In genomic region chr6:53462802-53463201, GRCm38 (mm10) we compare ENCODE assay signal across 18 mouse cellular contexts.
DNase-seq lines count a peak whose midpoint lies in the region; ATAC-seq and TF ChIP-seq lines count a peak whose summit lies in the region.
"Had no signal": no experiment of that assay in that cellular context is flagged by ENCODE, and none has a peak within 500 bp of the region (broad histone marks: within the 10 kb centered on the region; RNA-seq: fewer than 3 reads in every experiment).

No protein-coding gene starts in this region.

- WGBS in forebrain, embryonic 16.5 days, result 37% methylated on average over 7 of the region's 7 CpGs
- 73% methylated on average over 7 of the region's 7 CpGs for WGBS in forebrain, embryonic 12.5 days
- 18% methylated on average over 7 of the region's 7 CpGs for WGBS in cerebellum, adult 2 months
- 53% methylated on average over 7 of the region's 7 CpGs for WGBS in embryonic facial prominence, embryonic 12.5 days

- peaks cover 11% of the 10 kb centered on the region for H3K4me1 ChIP-seq in forebrain, embryonic 16.5 days (replicated peaks; ENCODE audit: control insufficient read depth, insufficient read depth, low read length)
- peaks cover 11% of the 10 kb centered on the region for H3K4me1 ChIP-seq in forebrain, embryonic 12.5 days
- H3K4me1 ChIP-seq in cerebellum, adult 2 months (ENCODE audit: control insufficient read depth, insufficient read depth, low read length), result peaks cover 5% of the 10 kb centered on the region
- H3K4me1 ChIP-seq in embryonic facial prominence, embryonic 12.5 days, result peaks cover 30% of the 10 kb centered on the region
- H3K4me1 ChIP-seq: heart, embryonic 13.5 days; liver, embryonic 13.5 days had no signal

- H3K4me2 ChIP-seq in forebrain, embryonic 16.5 days (ENCODE audit: low read length), result 0 out of 2 replicates have a peak overlapping the region, but pooled peaks have one; percentile 17
- H3K4me2 ChIP-seq in forebrain, embryonic 12.5 days, result no peak overlapping the region
- H3K4me2 ChIP-seq in embryonic facial prominence, embryonic 12.5 days (replicated peaks), result no peak overlapping the region
- H3K4me2 ChIP-seq: heart, embryonic 13.5 days; liver, embryonic 13.5 days; lung, embryonic 15.5 days; stomach, embryonic 15.5 days had no signal

- TF ChIP-seq POLR2A in cerebellum, adult 2 months (IDR thresholded peaks at IDR 0.05; ENCODE audit: borderline replicate concordance, insufficient read depth, low read length), result no peak

- H3K9ac ChIP-seq in forebrain, embryonic 16.5 days (replicated peaks; ENCODE audit: low read depth, low read length), result no peak overlapping the region
- no peak overlapping the region for H3K9ac ChIP-seq in forebrain, embryonic 12.5 days
- no peak overlapping the region for H3K9ac ChIP-seq in embryonic facial prominence, embryonic 12.5 days
- H3K9ac ChIP-seq: heart, embryonic 13.5 days; liver, embryonic 13.5 days; lung, embryonic 15.5 days; stomach, embryonic 15.5 days had no signal

- H3K9me3 ChIP-seq in forebrain, embryonic 16.5 days (ENCODE audit: control insufficient read depth, low read length), result no peaks in the 10 kb centered on the region
- H3K9me3 ChIP-seq in forebrain, embryonic 12.5 days, result no peaks in the 10 kb centered on the region
- no peaks in the 10 kb centered on the region for H3K9me3 ChIP-seq in embryonic facial prominence, embryonic 12.5 days
- H3K9me3 ChIP-seq: heart, embryonic 13.5 days; liver, embryonic 13.5 days; lung, embryonic 15.5 days; stomach, embryonic 15.5 days had no signal

- no peaks in the 10 kb centered on the region for H3K36me3 ChIP-seq in forebrain, embryonic 16.5 days (ENCODE audit: control insufficient read depth, insufficient read depth)
- H3K36me3 ChIP-seq in forebrain, embryonic 12.5 days (replicated peaks), result no peaks in the 10 kb centered on the region
- no peaks in the 10 kb centered on the region for H3K36me3 ChIP-seq in embryonic facial prominence, embryonic 12.5 days
- H3K36me3 ChIP-seq: heart, embryonic 13.5 days; liver, embryonic 13.5 days; lung, embryonic 15.5 days; stomach, embryonic 15.5 days had no signal

- no peak for TF ChIP-seq CTCF in cerebellum, adult 2 months (IDR thresholded peaks at IDR 0.05; ENCODE audit: borderline replicate concordance, insufficient read depth, low read depth, low read length)

- H3K27me3 ChIP-seq in forebrain, embryonic 16.5 days (replicated peaks; ENCODE audit: control insufficient read depth, insufficient read depth, low read length), result no peaks in the 10 kb centered on the region
- no peaks in the 10 kb centered on the region for H3K27me3 ChIP-seq in forebrain, embryonic 12.5 days
- H3K27me3 ChIP-seq in cerebellum, adult 2 months (ENCODE audit: control insufficient read depth, insufficient read depth, low read length), result no peaks in the 10 kb centered on the region; the same call in 1 of the 2 replicates
- H3K27me3 ChIP-seq in embryonic facial prominence, embryonic 12.5 days, result no peaks in the 10 kb centered on the region; the same call in 1 of the 2 replicates
- H3K27me3 ChIP-seq: heart, embryonic 13.5 days; liver, embryonic 13.5 days; lung, embryonic 15.5 days; stomach, embryonic 15.5 days had no signal

- DNase-seq in Muller cell, postnatal 12 days (ENCODE audit: inconsistent ontology term), result peak; percentile 36
- DNase-seq in cerebellum, adult 2 months, result peak; percentile 30 to 47
- DNase-seq in frontal cortex, postnatal 10 days (ENCODE audit: low spot score in 2 of 2), result no peak
- DNase-seq in spleen, postnatal 10 days (ENCODE audit: low spot score in 2 of 2), result no peak
- DNase-seq: B cell, adult 2 months; embryo, embryonic 11 days; kidney, adult 8-10 months; kidney, postnatal 25 days; liver, embryonic 13.5 days; midbrain, embryonic 14.5 days; thymus, adult 2 months had no signal

- no peak overlapping the region for H3K4me3 ChIP-seq in forebrain, embryonic 16.5 days (replicated peaks; ENCODE audit: low read length)
- H3K4me3 ChIP-seq in forebrain, embryonic 12.5 days (replicated peaks), result no peak overlapping the region
- no peak overlapping the region for H3K4me3 ChIP-seq in cerebellum, adult 2 months (replicated peaks; ENCODE audit: insufficient read depth, low read depth, low read length)
- H3K4me3 ChIP-seq in embryonic facial prominence, embryonic 12.5 days, result no peak overlapping the region
- H3K4me3 ChIP-seq: erythroblast, embryonic 14.5 days; heart, embryonic 13.5 days; liver, embryonic 13.5 days; lung, embryonic 15.5 days; stomach, embryonic 15.5 days had no signal

- no peak overlapping the region for H3K27ac ChIP-seq in forebrain, embryonic 16.5 days (ENCODE audit: low read length)
- no peak overlapping the region for H3K27ac ChIP-seq in forebrain, embryonic 12.5 days
- H3K27ac ChIP-seq in cerebellum, adult 2 months (ENCODE audit: insufficient read depth, low read length), result no peak overlapping the region
- H3K27ac ChIP-seq in embryonic facial prominence, embryonic 12.5 days, result 0 out of 2 replicates have a peak overlapping the region, but pooled peaks have one; percentile 11
- H3K27ac ChIP-seq: heart, embryonic 13.5 days; liver, embryonic 13.5 days; lung, embryonic 15.5 days; stomach, embryonic 15.5 days had no signal

- ATAC-seq in forebrain, embryonic 16.5 days, result peak; percentile 67
- ATAC-seq in forebrain, embryonic 12.5 days (ENCODE audit: low FRiP score), result no peak
- ATAC-seq in embryonic facial prominence, embryonic 12.5 days (ENCODE audit: insufficient number of reproducible peaks, insufficient read depth, low FRiP score, low TSS enrichment), result no peak

Comparison
In these comparisons a context has a peak if more than half of its experiments do, and no peak if none do; other contexts are left out.
1. DNase-seq: peak in Muller cell, postnatal 12 days (single experiment) and cerebellum, adult 2 months (2 of 2); none in frontal cortex, postnatal 10 days (0 of 2) and spleen, postnatal 10 days (0 of 2).